Mouse (Mus musculus): ENCODE results near the gene Pacrg. TPM values are rescaled to one million over a fixed set of nuclear protein-coding genes. Genes with fewer than 3 reads are reported as not detected.

Pacrg gene
- total and polyA plus RNA-seq, 3 experiments, result not detected

- dilution Hi-C loops (cut with MboI; ENCODE audit: extremely low pct_ligation_motif_present, extremely low pct_unique_long_range_greater_than_20kb, low sequenced_read_pairs) (no loop called here), in situ Hi-C loops (cut with MboI; ENCODE audit: low pct_ligation_motif_present, low pct_unique_long_range_greater_than_20kb, low sequenced_read_pairs) (no loop called here)
- TF ChIP-seq MAFK (IDR thresholded peaks at IDR 0.05; ENCODE audit: insufficient replicate concordance, low read length), result no peak
- Histone ChIP-seq H3K27ac (ENCODE audit: insufficient read depth, low read depth) (no peak overlapping the region), H3K4me1 (ENCODE audit: control insufficient read depth in 1 of 2, insufficient read depth in 2 of 2) (peaks cover 0 to 16% of the 10 kb centered on the region in 2 experiments; a peak in 2 of 4 replicates), H3K4me2 (ENCODE audit: insufficient read depth, low read depth, poor library complexity, severe bottlenecking) (no peak overlapping the region), H3K79me2 (replicated peaks; ENCODE audit: control insufficient read depth, extremely low read depth, insufficient read depth, poor library complexity, severe bottlenecking) (no peaks in the 10 kb centered on the region), H3K36me3 (replicated peaks in 1 of 2; ENCODE audit: control insufficient read depth in 1 of 2, insufficient read depth in 1 of 2, low read length in 1 of 2) (no peaks in the 10 kb centered on the region), H3K9ac (ENCODE audit: insufficient read depth, low read depth) (no peak overlapping the region), H3K4me3 (replicated peaks in 1 of 3; ENCODE audit: low read depth in 2 of 3, low read length in 2 of 3, poor library complexity in 1 of 3) (no peak overlapping the region), H3K9me3 (replicated peaks; ENCODE audit: low read length) (no peaks in the 10 kb centered on the region), H3K27me3 (replicated peaks) (no peaks in the 10 kb centered on the region)
- DNase-seq (ENCODE audit: extremely low read depth), result no peak
Measured at GRCm38 (mm10) chr17:10401529-10401928, 438.6 kb downstream of the Pacrg start.

- Histone ChIP-seq H3K9me3 (replicated peaks; ENCODE audit: low read length) (no peaks in the 10 kb centered on the region), H3K36me3 (replicated peaks in 1 of 2; ENCODE audit: control insufficient read depth in 1 of 2, insufficient read depth in 1 of 2, low read length in 1 of 2) (no peaks in the 10 kb centered on the region), H3K27ac (ENCODE audit: insufficient read depth, low read depth) (no peak overlapping the region), H3K4me3 (replicated peaks in 1 of 3; ENCODE audit: low read depth in 2 of 3, low read length in 2 of 3, poor library complexity in 1 of 3) (no peak overlapping the region), H3K4me1 (ENCODE audit: control insufficient read depth in 1 of 2, insufficient read depth in 2 of 2) (peaks cover 0 to 16% of the 10 kb centered on the region in 2 experiments; a peak in 2 of 4 replicates), H3K9ac (ENCODE audit: insufficient read depth, low read depth) (no peak overlapping the region), H3K27me3 (replicated peaks) (no peaks in the 10 kb centered on the region), H3K4me2 (ENCODE audit: insufficient read depth, low read depth, poor library complexity, severe bottlenecking) (no peak overlapping the region), H3K79me2 (replicated peaks; ENCODE audit: control insufficient read depth, extremely low read depth, insufficient read depth, poor library complexity, severe bottlenecking) (no peaks in the 10 kb centered on the region)
- in situ Hi-C loops (cut with MboI; ENCODE audit: low pct_ligation_motif_present, low pct_unique_long_range_greater_than_20kb, low sequenced_read_pairs), result no loop called here
- DNase-seq (ENCODE audit: extremely low read depth), result no peak
- TF ChIP-seq GABPA (IDR thresholded peaks at IDR 0.05; ENCODE audit: insufficient replicate concordance, low read depth, low read length) (no peak), E2F4 (IDR thresholded peaks at IDR 0.05; ENCODE audit: insufficient replicate concordance, low read depth, low read length) (no peak), NRF1 (IDR thresholded peaks at IDR 0.05; ENCODE audit: low read depth, low read length) (no peak), HCFC1 (IDR thresholded peaks at IDR 0.05; ENCODE audit: low read depth, low read length) (no peak), MXI1 (IDR thresholded peaks at IDR 0.05; ENCODE audit: low read depth, low read length) (no peak), EP300 (IDR thresholded peaks at IDR 0.05; ENCODE audit: low read length) (no peak), TBP (conservative IDR thresholded peaks at IDR 0.05; ENCODE audit: low read depth, low read length) (no peak), BHLHE40 (IDR thresholded peaks at IDR 0.05; ENCODE audit: low read depth, low read length) (no peak), JUND (conservative IDR thresholded peaks at IDR 0.05; ENCODE audit: low read depth, low read length) (no peak), MAX (IDR thresholded peaks at IDR 0.05; ENCODE audit: low read length) (no peak), TCF12 (IDR thresholded peaks at IDR 0.05; ENCODE audit: low read depth, low read length) (no peak), UBTF (IDR thresholded peaks at IDR 0.05; ENCODE audit: low read depth, low read length) (no peak), ZNF384 (IDR thresholded peaks at IDR 0.05; ENCODE audit: low read depth, low read length) (no peak), MAZ (IDR thresholded peaks at IDR 0.05; ENCODE audit: low read depth, low read length) (no peak), USF1 (IDR thresholded peaks at IDR 0.05; ENCODE audit: low read depth, low read length) (no peak), ZMIZ1 (IDR thresholded peaks at IDR 0.05; ENCODE audit: low read depth, low read length) (no peak), ZKSCAN1 (IDR thresholded peaks at IDR 0.05; ENCODE audit: borderline replicate concordance, low read depth, low read length) (no peak), MYC (IDR thresholded peaks at IDR 0.05; ENCODE audit: low read depth, low read length) (no peak)
- dilution Hi-C loops (cut with MboI; ENCODE audit: extremely low pct_ligation_motif_present, extremely low pct_unique_long_range_greater_than_20kb, low sequenced_read_pairs), result no loop called here
Measured at GRCm38 (mm10) chr17:10399706-10400105, 440.4 kb downstream of the Pacrg start.
